Mouse (Mus musculus): ENCODE data around the gene Cyb5d1.

Cyb5d1 gene

GRCm38 (mm10) chr11:69395235-69395633, at the start of gene Cyb5d1, which contains the start of gene Naa38:
Cyb5d1 (minus strand) TSS chr11:69395631.
Naa38 (plus strand) TSS chr11:69395487.
- DNase-seq = peak; percentile 93

GRCm38 (mm10) chr11:69443328-69443727, 47.9 kb upstream of the Cyb5d1 start:
- no peak for DNase-seq

GRCm38 (mm10) chr11:69437291-69437690, 41.9 kb upstream of the Cyb5d1 start:
- DNase-seq = no peak

- DNase-seq = no peak
These were observed 37.8 kb upstream of the Cyb5d1 start for GRCm38 (mm10) chr11:69433189-69433588.

- no peak for DNase-seq
These were observed 37.2 kb upstream of the Cyb5d1 start for GRCm38 (mm10) chr11:69432640-69432982.

- peak; percentile 82 for DNase-seq
These were observed 36.6 kb upstream of the Cyb5d1 start for GRCm38 (mm10) chr11:69431829-69432639.

GRCm38 (mm10) chr11:69430631-69431030, 35.2 kb upstream of the Cyb5d1 start:
- DNase-seq = no peak

- DNase-seq = no peak
These were observed 33.9 kb upstream of the Cyb5d1 start for GRCm38 (mm10) chr11:69429313-69429712.

- DNase-seq = no peak
These were observed 33.3 kb upstream of the Cyb5d1 start for GRCm38 (mm10) chr11:69428751-69429150.

GRCm38 (mm10) chr11:69426246-69426645, 30.8 kb upstream of the Cyb5d1 start:
- no peak for DNase-seq

- DNase-seq = no peak
These were observed 28.5 kb upstream of the Cyb5d1 start for GRCm38 (mm10) chr11:69423885-69424284.

- no peak for DNase-seq
These were observed 27.4 kb upstream of the Cyb5d1 start for GRCm38 (mm10) chr11:69422842-69423241.

GRCm38 (mm10) chr11:69421131-69421977, 25.9 kb upstream of the Cyb5d1 start:
- DNase-seq = no peak

- DNase-seq = no peak
These were observed 25.1 kb upstream of the Cyb5d1 start for GRCm38 (mm10) chr11:69420554-69421000.

- no peak for DNase-seq
These were observed 24.6 kb upstream of the Cyb5d1 start for GRCm38 (mm10) chr11:69419813-69420553.

- DNase-seq = no peak
These were observed 24.0 kb upstream of the Cyb5d1 start for GRCm38 (mm10) chr11:69419443-69419812.

GRCm38 (mm10) chr11:69418481-69419442, 23.3 kb upstream of the Cyb5d1 start:
- peak; percentile 87 for DNase-seq

GRCm38 (mm10) chr11:69417449-69418384, 22.3 kb upstream of the Cyb5d1 start:
- peak; percentile 96 for DNase-seq

- no peak for DNase-seq
These were observed 21.6 kb upstream of the Cyb5d1 start for GRCm38 (mm10) chr11:69416921-69417448.

- no peak for DNase-seq
These were observed 21.1 kb upstream of the Cyb5d1 start for GRCm38 (mm10) chr11:69416509-69416908.

Measured in cerebellum, adult 8-10 months (tissue).